Mouse (Mus musculus) cerebral cortex, adult 2 months (tissue): Measurements from ENCODE around the gene C3ar1.

Source experiments
- WGBS: fragments of 180-500 bp; shearing (Covaris S2); methylation state at CpG from one replicate; pipeline ENCODE4 v1.1.7; 2018; 5-methylcytosine and 5-hydroxymethylcytosine counted together

Gene C3ar1

GRCm38 (mm10) chr6:122855955-122856354 is at the start of gene C3ar1:
Gene C3ar1 (minus strand): TSS chr6:122856161.
- 62% methylated on average over 7 of the region's 7 CpGs for WGBS

DNA sequence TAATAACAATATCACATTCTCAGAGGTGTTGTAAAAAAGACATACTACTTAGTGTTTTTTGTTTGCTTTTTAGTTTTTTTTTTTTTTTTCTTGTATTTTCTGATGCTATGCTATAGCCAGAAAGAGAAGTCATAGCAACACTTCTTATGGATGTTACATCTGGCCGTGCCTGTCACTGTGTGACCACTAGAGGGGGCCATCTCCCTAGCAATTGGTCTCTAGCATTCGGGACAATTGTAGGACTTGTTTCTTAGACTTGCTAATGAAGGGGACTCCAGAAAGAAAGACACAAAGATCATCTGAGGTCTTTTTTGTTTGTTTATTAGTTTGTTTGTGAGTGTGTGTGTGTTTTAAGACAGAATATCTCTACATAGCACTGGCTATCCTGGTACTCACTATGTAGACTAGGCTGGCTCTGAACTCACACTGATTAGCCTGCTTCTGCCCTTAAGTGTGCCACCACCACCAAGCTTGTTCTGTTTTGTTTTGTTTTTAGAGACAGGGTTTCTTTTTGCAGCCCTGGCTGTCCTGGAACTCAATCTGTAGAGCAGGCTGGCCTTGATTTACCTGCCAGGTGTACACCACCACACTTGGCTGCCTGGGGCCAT is 36.6 kb upstream of the C3ar1 start:
- WGBS, result 8% methylated on average over 2 of the region's 2 CpGs

GRCm38 (mm10) chr6:122889599-122889998 is 33.6 kb upstream of the C3ar1 start:
- WGBS, result 87% methylated on average over 2 of the region's 2 CpGs

DNA sequence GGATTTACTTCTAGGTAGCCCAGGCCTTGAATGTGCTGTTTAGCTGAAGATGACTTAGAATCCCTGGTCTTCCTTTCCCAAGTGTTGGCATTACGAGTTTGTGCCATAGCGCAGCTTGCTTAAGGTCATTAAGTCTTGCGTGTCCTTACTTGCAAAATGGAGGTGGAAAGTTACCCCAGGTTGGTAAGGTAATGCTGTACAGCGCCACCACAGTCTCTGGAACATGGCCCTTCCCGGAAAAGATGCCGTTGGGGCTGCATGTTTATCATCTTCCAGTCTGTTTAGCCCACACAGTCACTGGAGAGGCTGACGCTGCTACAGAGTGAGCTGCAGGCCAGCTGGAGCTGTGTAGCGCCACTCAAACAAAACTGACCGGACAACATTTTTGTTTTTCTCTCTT is 27.6 kb upstream of the C3ar1 start:
- WGBS, result 81% methylated on average over 9 of the region's 9 CpGs

- 91% methylated on average over 12 of the region's 12 CpGs for WGBS
Observed at GRCm38 (mm10) chr6:122881287-122881686, 25.3 kb upstream of the C3ar1 start.

- 89% methylated on average over 7 of the region's 7 CpGs for WGBS
Observed at GRCm38 (mm10) chr6:122879781-122880505, 24.0 kb upstream of the C3ar1 start.

GRCm38 (mm10) chr6:122879141-122879735 is 23.3 kb upstream of the C3ar1 start:
- 77% methylated on average over 7 of the region's 7 CpGs for WGBS

GRCm38 (mm10) chr6:122874720-122875389 is 18.9 kb upstream of the C3ar1 start:
- under 1% methylated on average over 31 of the region's 31 CpGs for WGBS

GRCm38 (mm10) chr6:122873871-122874719 is 18.1 kb upstream of the C3ar1 start, which contains the start of gene Necap1:
Gene Necap1 (plus strand): TSS chr6:122874474.
- WGBS, result 4% methylated on average over 43 of the region's 43 CpGs

- 87% methylated on average over 5 of the region's 5 CpGs for WGBS
Observed at GRCm38 (mm10) chr6:122872800-122873199, 16.8 kb upstream of the C3ar1 start.

DNA sequence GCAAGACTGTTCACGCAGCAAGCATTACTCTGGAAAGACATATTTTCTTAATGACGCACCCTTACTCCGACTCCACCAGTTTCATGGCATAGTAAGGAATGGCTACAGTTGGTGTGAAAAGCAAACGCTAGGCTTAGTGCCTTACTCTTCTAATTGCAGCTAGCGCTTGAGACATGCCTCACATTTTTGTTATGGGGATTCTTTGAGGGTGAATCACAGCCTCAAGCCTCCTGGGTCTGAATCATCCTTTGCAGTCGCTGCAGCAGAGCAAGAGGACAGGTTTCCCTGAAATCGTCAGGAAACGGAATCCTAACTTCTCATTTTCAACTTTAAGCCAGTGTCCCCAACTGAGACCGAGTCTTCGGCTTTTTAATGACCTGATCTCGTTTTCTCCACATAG is 13.9 kb upstream of the C3ar1 start:
- 62% methylated on average over 11 of the region's 11 CpGs for WGBS

DNA sequence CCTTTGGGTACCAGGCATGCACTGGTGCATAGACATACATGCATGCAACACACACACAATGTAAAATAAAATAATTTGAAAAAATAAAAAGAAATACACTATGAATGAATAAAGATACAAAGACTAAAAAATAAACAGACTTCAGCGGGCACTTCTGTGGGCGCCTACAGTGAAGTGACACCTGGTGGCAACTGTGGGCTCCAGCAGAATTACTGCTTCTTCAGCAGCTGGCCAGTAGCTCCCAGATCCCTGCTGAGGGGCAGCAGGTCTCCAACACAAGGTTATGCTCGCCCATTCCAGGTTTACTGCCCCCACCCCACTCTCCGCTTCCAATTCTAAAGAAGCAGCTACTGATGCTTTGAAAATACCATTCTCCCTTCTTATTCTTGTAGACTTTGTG is 12.0 kb upstream of the C3ar1 start:
- whole genome bisulfite sequencing, result 58% methylated on average over 4 of the region's 4 CpGs

GRCm38 (mm10) chr6:122862871-122863270 is 6.9 kb upstream of the C3ar1 start:
- WGBS, result 81% methylated on average over 1 of the region's 1 CpGs

DNA sequence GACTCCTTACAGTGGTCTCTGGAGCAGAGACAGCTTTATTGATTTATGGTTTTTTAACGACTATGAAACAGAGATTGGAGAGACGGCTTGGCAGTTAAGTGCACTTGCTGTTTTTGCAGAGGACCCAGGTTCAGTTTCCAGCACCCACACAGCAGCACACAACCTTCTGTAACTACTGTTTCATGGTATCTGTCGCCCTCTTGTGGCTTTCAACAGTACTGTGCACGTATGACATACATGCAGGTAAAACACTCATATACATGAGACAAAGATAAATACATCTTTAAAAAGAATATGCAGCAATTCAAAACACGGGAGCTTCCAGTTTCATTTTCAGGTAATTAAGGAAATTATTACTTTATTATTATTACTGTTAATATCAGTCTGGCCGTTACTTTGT is 6.5 kb upstream of the C3ar1 start:
- WGBS, result 81% methylated on average over 6 of the region's 6 CpGs

GRCm38 (mm10) chr6:122854552-122854951 is 1.4 kb downstream of the C3ar1 start:
- 80% methylated on average over 12 of the region's 12 CpGs for WGBS

DNA sequence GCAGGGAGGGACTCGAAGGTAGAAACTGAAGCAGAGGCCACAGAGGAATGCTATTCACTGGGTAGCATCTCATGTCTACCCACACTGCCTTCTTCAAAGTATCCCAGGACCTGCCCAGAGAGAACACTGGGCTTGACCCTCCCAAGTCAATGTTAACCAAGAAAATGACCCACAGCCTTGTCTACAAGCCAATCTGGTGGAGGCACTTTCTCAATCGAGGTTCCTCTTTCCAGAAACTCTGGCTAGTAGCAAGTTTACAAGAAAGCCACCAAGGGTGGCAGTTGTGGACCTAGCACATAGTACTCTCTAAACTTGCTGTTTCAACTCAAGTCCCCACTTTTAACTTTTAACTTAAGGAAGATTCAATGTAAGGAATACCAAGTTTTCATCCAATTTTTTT is 3.3 kb downstream of the C3ar1 start:
- WGBS, result 82% methylated on average over 2 of the region's 2 CpGs

DNA sequence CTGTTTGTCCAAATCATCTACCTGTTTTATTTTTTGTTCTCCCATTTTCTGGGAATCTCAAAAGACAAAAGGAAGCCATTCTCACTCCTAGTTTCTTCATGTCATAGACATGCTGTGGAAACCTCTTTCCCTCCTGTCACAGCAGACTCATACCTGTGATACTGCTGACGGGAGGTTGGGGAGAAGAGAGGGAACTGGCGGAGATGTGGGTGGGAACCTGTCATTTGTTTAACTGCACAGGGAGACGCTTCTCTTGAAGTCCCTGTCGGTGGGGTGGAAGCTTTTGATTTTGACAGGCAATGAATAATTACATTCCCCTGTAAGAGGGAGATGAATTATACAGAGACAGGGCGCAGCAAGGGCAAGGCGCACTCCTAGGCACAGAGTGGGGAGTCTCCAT is 12.2 kb downstream of the C3ar1 start:
- WGBS, result 90% methylated on average over 6 of the region's 6 CpGs

DNA sequence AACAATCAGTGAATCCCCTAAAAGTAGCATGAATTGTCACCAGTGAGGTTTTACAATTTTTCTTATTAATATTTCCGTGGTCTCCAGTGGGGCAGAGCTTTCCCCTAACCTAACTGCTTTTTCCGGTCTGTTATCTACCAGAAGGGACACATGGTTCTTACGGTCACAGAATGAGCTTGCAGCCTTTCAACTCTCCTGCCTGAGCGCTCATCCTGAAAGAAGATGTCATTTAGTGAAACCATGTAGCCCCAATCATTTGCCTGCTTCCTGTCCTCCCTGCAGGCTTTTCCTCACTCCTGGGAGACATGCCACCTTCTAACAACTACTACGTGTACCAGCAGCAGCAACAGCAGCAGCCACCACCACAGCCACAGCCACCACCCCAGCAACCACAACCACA is 18.4 kb downstream of the C3ar1 start:
- WGBS, result 94% methylated on average over 5 of the region's 5 CpGs

- 98% methylated on average over 3 of the region's 3 CpGs for WGBS
Observed at GRCm38 (mm10) chr6:122836974-122837373, 19.0 kb downstream of the C3ar1 start.

GRCm38 (mm10) chr6:122834365-122834764 is 21.6 kb downstream of the C3ar1 start:
- 70% methylated on average over 4 of the region's 4 CpGs for WGBS

- WGBS, result 55% methylated on average over 7 of the region's 7 CpGs
Observed at GRCm38 (mm10) chr6:122832880-122833279, 23.1 kb downstream of the C3ar1 start.

DNA sequence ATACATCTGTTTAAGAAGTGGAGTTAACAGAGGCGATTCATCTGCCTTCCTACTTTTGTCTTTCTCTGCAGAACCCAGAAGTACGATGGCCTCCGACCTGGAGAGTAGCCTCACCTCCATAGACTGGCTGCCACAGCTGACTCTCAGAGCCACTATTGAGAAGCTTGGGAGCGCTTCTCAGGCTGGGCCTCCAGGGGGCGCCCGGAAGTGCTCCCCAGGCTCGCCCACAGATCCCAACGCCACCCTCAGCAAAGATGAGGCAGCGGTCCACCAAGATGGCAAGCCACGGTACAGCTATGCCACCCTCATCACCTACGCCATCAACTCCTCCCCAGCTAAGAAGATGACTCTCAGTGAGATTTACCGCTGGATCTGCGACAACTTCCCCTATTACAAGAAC is 27.9 kb downstream of the C3ar1 start:
- WGBS, result 52% methylated on average over 13 of the region's 13 CpGs
